Mouse (Mus musculus): ENCODE results near the gene Gm14403. TPM values are rescaled to one million over a fixed set of nuclear protein-coding genes. Genes with fewer than 3 reads are reported as not detected.
"Not testable (repeated sequence)": the region's sequence is repeated elsewhere in the genome, so short reads cannot be mapped to it uniquely, and the experiment has no call there.

The Gm14403 gene
- 5.7 and 6.7 TPM in 2 replicates for polyA plus RNA-seq (2014; fragmentation: Nextera tagmentation; extraction: Ambion mirVana)

GRCm38 (mm10) chr2:177498067-177498466, at the start of gene Gm14403:
Gm14403 (plus strand) TSS chr2:177498215.
- H3K4me3 ChIP-seq (ENCODE audit: low read depth, low read length): peak within 1 kb of the TSS; percentile 25
- not testable (repeated sequence) for H3K9me3 ChIP-seq (ENCODE audit: control insufficient read depth, low read length); H3K36me3 ChIP-seq (ENCODE audit: control insufficient read depth, insufficient read depth, low read length); ATAC-seq (ENCODE audit: low FRiP score); H3K9ac ChIP-seq (ENCODE audit: low read depth, low read length); H3K27ac ChIP-seq (ENCODE audit: low read depth, low read length); H3K27me3 ChIP-seq (ENCODE audit: control insufficient read depth, insufficient read depth, low read length); H3K4me1 ChIP-seq (replicated peaks; ENCODE audit: control insufficient read depth, insufficient read depth, low read length); H3K4me2 ChIP-seq (replicated peaks; ENCODE audit: low read depth, low read length)
- WGBS: 16% methylated on average over 7 of the region's 7 CpGs
- DNase-seq (ENCODE audit: low spot score): peak; percentile 6

GRCm38 (mm10) chr2:177464676-177465075, 33.3 kb upstream of the Gm14403 start, which contains the start of gene Zfp970:
Zfp970 (plus strand) TSS chr2:177464733.
- H3K9me3 ChIP-seq (ENCODE audit: control insufficient read depth, low read length); ATAC-seq (ENCODE audit: low FRiP score); H3K27me3 ChIP-seq (ENCODE audit: control insufficient read depth, insufficient read depth, low read length); H3K9ac ChIP-seq (ENCODE audit: low read depth, low read length); H3K27ac ChIP-seq (ENCODE audit: low read depth, low read length); H3K4me1 ChIP-seq (replicated peaks; ENCODE audit: control insufficient read depth, insufficient read depth, low read length); H3K36me3 ChIP-seq (ENCODE audit: control insufficient read depth, insufficient read depth, low read length): not testable (repeated sequence)
- H3K4me3 ChIP-seq (ENCODE audit: low read depth, low read length): peak within 1 kb of the TSS; percentile 25
- WGBS: 10% methylated on average over 7 of the region's 9 CpGs
- 0 out of 2 replicates have a peak within 1 kb of the TSS, but pooled peaks have one; percentile 14 for H3K4me2 ChIP-seq (replicated peaks; ENCODE audit: low read depth, low read length)
- DNase-seq (ENCODE audit: low spot score): peak; percentile 12

DNA sequence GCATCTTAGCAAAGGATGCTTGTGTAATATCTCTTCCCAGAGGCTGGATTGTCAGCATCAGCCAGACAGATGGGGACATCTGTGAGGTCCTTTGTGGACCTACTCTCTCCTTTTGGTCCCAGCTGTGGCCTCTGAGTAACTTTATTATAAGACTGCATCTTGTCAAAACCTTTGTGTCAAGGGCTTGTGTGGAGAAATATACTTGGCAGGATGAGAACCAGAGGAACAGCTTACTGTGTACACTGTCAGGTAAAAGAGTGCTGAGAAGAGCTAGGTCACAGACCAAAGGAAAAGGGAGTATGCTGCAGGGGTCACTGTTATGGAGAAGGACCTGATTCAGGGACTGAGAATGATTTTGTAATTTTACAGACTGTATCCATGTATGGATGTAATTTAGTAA, 29.8 kb upstream of the Gm14403 start:
- DNase-seq (ENCODE audit: low spot score); H3K4me2 ChIP-seq (replicated peaks; ENCODE audit: low read depth, low read length); H3K4me3 ChIP-seq (ENCODE audit: low read depth, low read length); H3K27ac ChIP-seq (ENCODE audit: low read depth, low read length); H3K27me3 ChIP-seq (ENCODE audit: control insufficient read depth, insufficient read depth, low read length); ATAC-seq (ENCODE audit: low FRiP score); H3K9ac ChIP-seq (ENCODE audit: low read depth, low read length); H3K4me1 ChIP-seq (replicated peaks; ENCODE audit: control insufficient read depth, insufficient read depth, low read length); H3K9me3 ChIP-seq (ENCODE audit: control insufficient read depth, low read length); H3K36me3 ChIP-seq (ENCODE audit: control insufficient read depth, insufficient read depth, low read length): not testable (repeated sequence)

- not testable (repeated sequence) for DNase-seq (ENCODE audit: low spot score); H3K36me3 ChIP-seq (ENCODE audit: control insufficient read depth, insufficient read depth, low read length); H3K9me3 ChIP-seq (ENCODE audit: control insufficient read depth, low read length); H3K4me1 ChIP-seq (replicated peaks; ENCODE audit: control insufficient read depth, insufficient read depth, low read length); ATAC-seq (ENCODE audit: low FRiP score); H3K4me2 ChIP-seq (replicated peaks; ENCODE audit: low read depth, low read length); H3K27me3 ChIP-seq (ENCODE audit: control insufficient read depth, insufficient read depth, low read length); H3K27ac ChIP-seq (ENCODE audit: low read depth, low read length); H3K9ac ChIP-seq (ENCODE audit: low read depth, low read length); H3K4me3 ChIP-seq (ENCODE audit: low read depth, low read length)
- 96% methylated on average over 4 of the region's 10 CpGs for WGBS
These were observed 25.8 kb upstream of the Gm14403 start for GRCm38 (mm10) chr2:177472261-177472660.

DNA sequence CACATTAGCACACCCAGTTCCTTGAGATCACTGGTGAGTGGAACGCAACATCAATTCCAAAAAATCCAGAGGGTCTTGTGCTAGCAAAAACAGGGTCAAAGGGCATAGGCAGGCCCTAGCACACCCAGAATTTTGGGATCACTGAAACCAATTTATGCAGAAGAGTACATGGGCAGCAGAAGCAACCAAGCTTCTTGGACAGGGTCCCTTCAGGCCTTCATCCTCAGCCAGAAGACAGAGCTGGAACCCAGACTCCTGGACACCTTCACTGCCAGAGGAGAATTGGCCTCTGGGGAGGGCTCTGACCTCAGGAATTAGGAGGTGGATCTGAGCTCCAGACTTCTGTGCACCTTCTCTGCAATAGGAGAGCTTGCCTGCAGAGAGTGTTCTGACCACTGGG, 16.0 kb upstream of the Gm14403 start:
- not testable (repeated sequence) for H3K4me2 ChIP-seq (replicated peaks; ENCODE audit: low read depth, low read length); H3K27me3 ChIP-seq (ENCODE audit: control insufficient read depth, insufficient read depth, low read length); H3K4me3 ChIP-seq (ENCODE audit: low read depth, low read length); H3K27ac ChIP-seq (ENCODE audit: low read depth, low read length); H3K36me3 ChIP-seq (ENCODE audit: control insufficient read depth, insufficient read depth, low read length); ATAC-seq (ENCODE audit: low FRiP score); H3K9ac ChIP-seq (ENCODE audit: low read depth, low read length); DNase-seq (ENCODE audit: low spot score); H3K9me3 ChIP-seq (ENCODE audit: control insufficient read depth, low read length); H3K4me1 ChIP-seq (replicated peaks; ENCODE audit: control insufficient read depth, insufficient read depth, low read length)
- 73% methylated on average over 1 of the region's 1 CpGs for WGBS

- not testable (repeated sequence) for H3K36me3 ChIP-seq (ENCODE audit: control insufficient read depth, insufficient read depth, low read length); DNase-seq (ENCODE audit: low spot score); H3K4me1 ChIP-seq (replicated peaks; ENCODE audit: control insufficient read depth, insufficient read depth, low read length); H3K9me3 ChIP-seq (ENCODE audit: control insufficient read depth, low read length); H3K4me2 ChIP-seq (replicated peaks; ENCODE audit: low read depth, low read length); H3K27ac ChIP-seq (ENCODE audit: low read depth, low read length); H3K27me3 ChIP-seq (ENCODE audit: control insufficient read depth, insufficient read depth, low read length); H3K9ac ChIP-seq (ENCODE audit: low read depth, low read length); ATAC-seq (ENCODE audit: low FRiP score); H3K4me3 ChIP-seq (ENCODE audit: low read depth, low read length)
- WGBS: 89% methylated on average over 11 of the region's 11 CpGs
These were observed 14.6 kb upstream of the Gm14403 start for GRCm38 (mm10) chr2:177483238-177483948.

DNA sequence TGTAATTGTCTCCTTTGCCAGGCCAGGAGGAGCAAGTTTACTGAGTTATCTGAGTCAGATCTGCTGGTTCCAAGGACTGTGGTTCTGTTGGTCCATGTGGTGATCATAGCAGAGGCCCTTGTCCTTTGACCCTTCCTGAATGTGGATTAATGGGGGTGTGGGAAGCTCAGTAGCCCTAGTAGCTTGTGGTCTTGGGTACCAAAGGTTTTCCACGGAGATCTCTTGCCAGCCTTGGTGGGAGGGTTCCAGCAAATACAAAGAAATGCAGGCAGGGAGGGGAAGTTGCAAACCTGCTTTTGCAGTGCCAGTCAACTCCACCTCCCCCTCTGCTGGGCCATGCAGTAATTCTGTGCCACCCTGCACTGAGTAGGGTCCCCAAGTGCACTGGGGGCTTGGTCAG, 1.2 kb downstream of the Gm14403 start:
- not testable (repeated sequence) for H3K9me3 ChIP-seq (ENCODE audit: control insufficient read depth, low read length)

GRCm38 (mm10) chr2:177505211-177505719, 7.2 kb downstream of the Gm14403 start:
- H3K9me3 ChIP-seq (ENCODE audit: control insufficient read depth, low read length); ATAC-seq (ENCODE audit: low FRiP score); H3K9ac ChIP-seq (ENCODE audit: low read depth, low read length); H3K4me1 ChIP-seq (replicated peaks; ENCODE audit: control insufficient read depth, insufficient read depth, low read length); H3K4me3 ChIP-seq (ENCODE audit: low read depth, low read length); DNase-seq (ENCODE audit: low spot score); H3K27ac ChIP-seq (ENCODE audit: low read depth, low read length); H3K36me3 ChIP-seq (ENCODE audit: control insufficient read depth, insufficient read depth, low read length); H3K27me3 ChIP-seq (ENCODE audit: control insufficient read depth, insufficient read depth, low read length); H3K4me2 ChIP-seq (replicated peaks; ENCODE audit: low read depth, low read length): not testable (repeated sequence)
- WGBS: 93% methylated on average over 1 of the region's 1 CpGs

More for the DNA sequence above, 1.2 kb downstream of the Gm14403 start:
- DNase-seq (ENCODE audit: low spot score); H3K4me3 ChIP-seq (ENCODE audit: low read depth, low read length); H3K27ac ChIP-seq (ENCODE audit: low read depth, low read length); H3K4me1 ChIP-seq (replicated peaks; ENCODE audit: control insufficient read depth, insufficient read depth, low read length); H3K36me3 ChIP-seq (ENCODE audit: control insufficient read depth, insufficient read depth, low read length); H3K4me2 ChIP-seq (replicated peaks; ENCODE audit: low read depth, low read length); H3K9ac ChIP-seq (ENCODE audit: low read depth, low read length); H3K27me3 ChIP-seq (ENCODE audit: control insufficient read depth, insufficient read depth, low read length); ATAC-seq (ENCODE audit: low FRiP score): not testable (repeated sequence)
- 50% methylated on average over 1 of the region's 1 CpGs for WGBS

DNA sequence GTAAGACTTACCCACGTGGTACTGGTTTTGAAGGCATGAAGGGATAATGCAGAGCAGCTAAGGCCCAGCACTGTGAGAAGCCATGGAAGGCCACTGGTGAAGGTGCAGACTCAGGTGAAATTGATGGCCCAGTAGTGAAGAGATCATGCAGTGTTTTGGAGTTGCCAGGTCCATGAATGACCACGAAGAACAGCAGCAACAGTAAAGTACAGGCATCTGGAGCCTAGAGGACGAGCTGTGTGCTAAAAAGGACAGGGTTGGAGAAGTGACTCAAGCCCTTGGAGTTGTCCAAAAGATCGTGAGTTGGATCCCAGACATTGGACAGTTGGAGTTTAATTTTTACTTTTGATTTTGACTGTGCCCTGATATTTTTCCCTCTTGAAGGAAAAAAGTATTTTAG, 13.4 kb downstream of the Gm14403 start:
- DNase-seq (ENCODE audit: low spot score); H3K4me1 ChIP-seq (replicated peaks; ENCODE audit: control insufficient read depth, insufficient read depth, low read length); ATAC-seq (ENCODE audit: low FRiP score); H3K36me3 ChIP-seq (ENCODE audit: control insufficient read depth, insufficient read depth, low read length); H3K9me3 ChIP-seq (ENCODE audit: control insufficient read depth, low read length); H3K9ac ChIP-seq (ENCODE audit: low read depth, low read length); H3K4me3 ChIP-seq (ENCODE audit: low read depth, low read length); H3K27me3 ChIP-seq (ENCODE audit: control insufficient read depth, insufficient read depth, low read length); H3K27ac ChIP-seq (ENCODE audit: low read depth, low read length); H3K4me2 ChIP-seq (replicated peaks; ENCODE audit: low read depth, low read length): not testable (repeated sequence)
- WGBS: 73% methylated on average over 4 of the region's 4 CpGs

Measured in hindbrain, embryonic 11.5 days (tissue).